23 mouse cellular contexts compared by ENCODE assay signal in the genomic region with DNA sequence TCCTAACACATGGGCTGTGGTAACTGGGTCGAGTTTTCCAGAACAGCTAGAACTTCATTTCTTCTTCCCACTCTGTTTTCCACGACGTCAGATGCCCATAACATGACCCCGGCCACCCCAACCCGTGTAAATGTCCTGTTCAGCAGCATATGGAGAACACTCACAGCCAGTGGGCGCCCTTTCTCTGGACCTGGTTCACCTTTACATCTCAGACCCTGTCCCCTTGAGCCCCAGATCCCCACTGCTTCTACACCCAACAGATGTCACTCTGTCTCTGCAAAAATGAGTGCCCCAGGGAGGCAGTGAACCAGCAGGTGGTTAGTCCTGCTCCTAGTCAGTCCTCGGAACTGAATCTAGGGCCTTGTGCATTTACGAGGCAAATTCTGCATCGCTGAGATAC. TPM values are rescaled to one million over a fixed set of nuclear protein-coding genes. Genes with fewer than 3 reads are reported as not detected.
DNase-seq lines count a peak whose midpoint lies in the region; ATAC-seq and TF ChIP-seq lines count a peak whose summit lies in the region.
"Had no signal": no experiment of that assay in that cellular context is flagged by ENCODE, and none has a peak within 500 bp of the region (broad histone marks: within the 10 kb centered on the region; RNA-seq: fewer than 3 reads in every experiment).

No protein-coding gene starts in this region.

- no peaks in the 10 kb centered on the region for H3K79me2 ChIP-seq in CH12.LX (replicated peaks; ENCODE audit: control insufficient read depth, extremely low read depth, insufficient read depth, poor library complexity, severe bottlenecking)

- no peaks in the 10 kb centered on the region for H3K27me3 ChIP-seq in testis, adult 2 months (ENCODE audit: control insufficient read depth, insufficient read depth, low read length)
- no peaks in the 10 kb centered on the region for H3K27me3 ChIP-seq in CH12.LX (replicated peaks)
- H3K27me3 ChIP-seq: Patski had no signal

- TF ChIP-seq POLR2A in testis, adult 2 months (IDR thresholded peaks at IDR 0.05; ENCODE audit: control insufficient read depth, low read depth, low read length): no peak
- peak; percentile 9; the same call in 1 of the 2 replicates for TF ChIP-seq POLR2A in CH12.LX (IDR thresholded peaks at IDR 0.05; ENCODE audit: low read depth, low read length)

- H3K36me3 ChIP-seq in testis, adult 2 months (ENCODE audit: control insufficient read depth, insufficient read depth, low read length): no peaks in the 10 kb centered on the region
- H3K36me3 ChIP-seq in CH12.LX (replicated peaks in 1 of 2; ENCODE audit: control insufficient read depth in 1 of 2, insufficient read depth in 1 of 2, low read length in 1 of 2): peaks cover 0 to 7% of the 10 kb centered on the region in 2 experiments
- H3K36me3 ChIP-seq: G1E had no signal

- H3K4me1 ChIP-seq in testis, adult 2 months (ENCODE audit: control insufficient read depth, insufficient read depth, low read length): peaks cover 2% of the 10 kb centered on the region; the same call in 1 of the 2 replicates
- peaks cover 31 to 87% of the 10 kb centered on the region in 2 experiments for H3K4me1 ChIP-seq in CH12.LX (ENCODE audit: control insufficient read depth in 1 of 2, insufficient read depth in 2 of 2)

- no peak overlapping the region for H3K27ac ChIP-seq in testis, adult 2 months (ENCODE audit: control insufficient read depth, insufficient read depth, low read depth, low read length)
- H3K27ac ChIP-seq in CH12.LX (ENCODE audit: insufficient read depth, low read depth): peak overlapping the region; percentile 51; the same call in 1 of the 2 replicates

- peak; percentile 45 for TF ChIP-seq RAD21 in CH12.LX (IDR thresholded peaks at IDR 0.05; ENCODE audit: low read depth, low read length)

- no peak overlapping the region for H3K9ac ChIP-seq in CH12.LX (ENCODE audit: insufficient read depth, low read depth)

- ATAC-seq in CD4-positive, CD25-positive, alpha-beta regulatory T cell, adult 4 months: no peak
- ATAC-seq: activated CD4-positive, CD25-positive, alpha-beta regulatory T cell, adult 4 months; Patski had no signal

- dilution Hi-C loops in CH12.LX (cut with MboI; ENCODE audit: extremely low pct_ligation_motif_present, extremely low pct_unique_long_range_greater_than_20kb, low sequenced_read_pairs): no loop called here

- TF ChIP-seq CTCF in testis, adult 2 months (IDR thresholded peaks at IDR 0.05; ENCODE audit: control insufficient read depth, insufficient read depth, insufficient replicate concordance, low read depth, low read length): no peak
- TF ChIP-seq CTCF in CH12.LX (conservative IDR thresholded peaks at IDR 0.05 in 1 of 2, IDR thresholded peaks at IDR 0.05 in 1 of 2; ENCODE audit: low read depth in 2 of 2, low read length in 2 of 2): peak in 1 of 2 experiments; percentile 65; a peak in 2 of 4 replicates

- in situ Hi-C loops in CH12.LX (cut with MboI; ENCODE audit: low pct_ligation_motif_present, low pct_unique_long_range_greater_than_20kb, low sequenced_read_pairs): no loop called here

- H3K4me2 ChIP-seq in CH12.LX (ENCODE audit: insufficient read depth, low read depth, poor library complexity, severe bottlenecking): 0 out of 2 replicates have a peak overlapping the region, but pooled peaks have one; percentile 4

- no peak for TF ChIP-seq EP300 in CH12.LX (IDR thresholded peaks at IDR 0.05; ENCODE audit: low read length)

- H3K9me3 ChIP-seq in CH12.LX (replicated peaks; ENCODE audit: low read length): peaks cover 3% of the 10 kb centered on the region
- H3K9me3 ChIP-seq: G1E had no signal

- peak; percentile 19 for DNase-seq in CD4-positive, CD25-positive, alpha-beta regulatory T cell, adult 2 months (ENCODE audit: low read depth, low spot score)
- no peak for DNase-seq in testis, postnatal 14 days (ENCODE audit: low spot score)
- DNase-seq in CH12.LX (ENCODE audit: extremely low read depth): peak; percentile 54
- DNase-seq in frontal cortex, postnatal 36 days (ENCODE audit: low spot score in 2 of 2): no peak
- DNase-seq: adrenal gland, adult 2 months; adrenal gland, adult 8-10 months; adrenal gland, postnatal 10 days; adrenal gland, postnatal 14 days; adrenal gland, postnatal 25 days; adrenal gland, postnatal 36 days; B cell, adult 2 months; cerebellum, adult 11 months; cerebellum, adult 11-12 months; cerebellum, adult 18-20 months; cerebellum, adult 2 months; cerebellum, adult 8-10 months; cerebellum, adult 9-10 months had no signal

- H3K4me3 ChIP-seq in testis, adult 2 months (ENCODE audit: control insufficient read depth, low read depth, low read length): peak overlapping the region; percentile 90
- H3K4me3 ChIP-seq in CH12.LX (replicated peaks in 1 of 3; ENCODE audit: low read depth in 2 of 3, low read length in 2 of 3, poor library complexity in 1 of 3): no peak overlapping the region

TF ChIP-seq in CH12.LX, 34 proteins besides CTCF, POLR2A, EP300 and RAD21:
- TF ChIP-seq TCF12 (IDR thresholded peaks at IDR 0.05; ENCODE audit: low read depth, low read length) (peak; percentile 32; the same call in 1 of the 2 replicates), RCOR1 (conservative IDR thresholded peaks at IDR 0.05; ENCODE audit: low read depth, low read length) (peak; percentile 38; the same call in 1 of the 2 replicates), SMC3 (IDR thresholded peaks at IDR 0.05; ENCODE audit: low read depth, low read length) (peak; percentile 44), KAT2A (IDR thresholded peaks at IDR 0.05; ENCODE audit: insufficient replicate concordance, low read length) (no peak), E2F4 (IDR thresholded peaks at IDR 0.05; ENCODE audit: insufficient replicate concordance, low read depth, low read length) (no peak), BHLHE40 (IDR thresholded peaks at IDR 0.05; ENCODE audit: low read depth, low read length) (peak; percentile 21; the same call in 1 of the 2 replicates), MEF2A (IDR thresholded peaks at IDR 0.05; ENCODE audit: borderline replicate concordance, low read depth, low read length) (0 out of 2 replicates have a peak, but pooled peaks have one; percentile 29), MYC (IDR thresholded peaks at IDR 0.05; ENCODE audit: low read depth, low read length) (peak; percentile 76), ETS1 (conservative IDR thresholded peaks at IDR 0.05; ENCODE audit: low read depth, low read length) (peak; percentile 48; the same call in 1 of the 2 replicates), ZMIZ1 (IDR thresholded peaks at IDR 0.05; ENCODE audit: low read depth, low read length) (peak; percentile 42; the same call in 1 of the 2 replicates), MAX (IDR thresholded peaks at IDR 0.05; ENCODE audit: low read length) (peak; percentile 42; the same call in 1 of the 2 replicates), HCFC1 (IDR thresholded peaks at IDR 0.05; ENCODE audit: low read depth, low read length) (no peak), ZKSCAN1 (IDR thresholded peaks at IDR 0.05; ENCODE audit: borderline replicate concordance, low read depth, low read length) (no peak)

RNA-seq across cellular contexts. Expression of a gene that starts 2.7 kb away (rescaled TPM):
- 1 to 10 TPM; 2.6 to 2.7 TPM for polyA plus RNA-seq in CD4-positive, CD25-positive, alpha-beta regulatory T cell, adult 4 months (2017; shearing (Covaris generic))
- 71.5 and 85.1 TPM in 2 replicates for polyA plus RNA-seq in testis, adult 2 months (2012; rRNA removed)
- 11.5 and 13.0 TPM in 2 replicates for total RNA-seq in CH12.LX (2012; rRNA removed)
- total RNA-seq in CH12.LX (2014; rRNA removed): 13.0 and 15.5 TPM in 2 replicates
- polyA plus RNA-seq in CH12.LX (2012; ENCODE audit: insufficient read length, low read depth): 14.5 and 16.1 TPM in 2 replicates

RNA-seq across cellular contexts. Expression of a gene that starts 23.4 kb away (rescaled TPM):
- polyA plus RNA-seq in CD4-positive, CD25-positive, alpha-beta regulatory T cell, adult 4 months (2017; shearing (Covaris generic)): not detected
- polyA plus RNA-seq in testis, adult 2 months (2012; rRNA removed): 21.9 and 27.0 TPM in 2 replicates
- total RNA-seq in CH12.LX (2012; rRNA removed) (0.38 and 1.1 TPM in 2 replicates), CH12.LX (2014; rRNA removed) (0.20 and 0.31 TPM in 2 replicates)
- polyA plus RNA-seq in CH12.LX (2012; ENCODE audit: insufficient read length, low read depth): 0.40 and 0.51 TPM in 2 replicates
- total RNA-seq: MEL had no signal
- polyA plus RNA-seq: activated CD4-positive, CD25-positive, alpha-beta regulatory T cell, adult 4 months; G1E had no signal

Comparison
In these comparisons a context has a peak if more than half of its experiments do, and no peak if none do; other contexts are left out.
1. DNase-seq: peak in CD4-positive, CD25-positive, alpha-beta regulatory T cell, adult 2 months (single experiment) and CH12.LX (single experiment); none in testis, postnatal 14 days (single experiment) and frontal cortex, postnatal 36 days (0 of 2).
2. RNA of a gene that starts 23.4 kb away (polyA plus RNA-seq): 21.9 to 27.0 TPM in testis, adult 2 months; 0.40 to 0.51 TPM in CH12.LX and not detected in CD4-positive, CD25-positive, alpha-beta regulatory T cell, adult 4 months; every median in the first group is over 10 times any median in the second.